Mouse (Mus musculus) kidney, adult 2 months (tissue): ENCODE results near the gene Sdk2.

Experiments used
- CTCF ChIP-seq: fragments of 200-500 bp; conservative IDR thresholded peaks from 2 replicates; pipeline ENCODE4 v1.5.1; 2011; ENCODE audit warnings: low read depth, mild to moderate bottlenecking, control low read depth, low read length, moderate library complexity, mixed read lengths; ENCODE audit not compliant: insufficient read depth, insufficient read length
- POLR2A ChIP-seq: fragments of 200-500 bp; IDR thresholded peaks from one replicate; pipeline ENCODE4 v1.6.1; 2011; ENCODE audit warnings: low read depth, low read length, control low read depth

DNA sequence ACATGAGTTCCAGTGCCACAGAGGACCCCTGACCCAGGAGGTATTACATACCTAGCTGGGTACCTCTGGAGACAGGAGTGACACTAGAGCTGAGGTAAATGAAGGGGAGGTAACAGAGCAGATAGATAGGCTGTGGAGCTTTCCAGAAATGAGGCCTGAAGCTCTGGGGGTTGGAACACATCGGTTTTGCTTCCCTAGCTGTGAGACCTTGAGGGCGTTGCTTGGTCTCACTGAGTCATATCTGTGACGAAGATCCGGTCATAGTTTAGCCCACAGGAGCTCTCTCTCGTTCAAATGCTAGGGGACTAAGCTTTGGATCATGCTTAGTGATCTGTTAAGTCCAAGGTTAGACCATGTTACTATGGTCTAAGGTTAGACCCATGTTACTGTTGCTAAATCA, 308.0 kb downstream of the Sdk2 start:
- no peak for TF ChIP-seq CTCF
- TF ChIP-seq POLR2A: no peak
